Comparison of ENCODE assay signal across 28 mouse cellular contexts in the genomic region with DNA sequence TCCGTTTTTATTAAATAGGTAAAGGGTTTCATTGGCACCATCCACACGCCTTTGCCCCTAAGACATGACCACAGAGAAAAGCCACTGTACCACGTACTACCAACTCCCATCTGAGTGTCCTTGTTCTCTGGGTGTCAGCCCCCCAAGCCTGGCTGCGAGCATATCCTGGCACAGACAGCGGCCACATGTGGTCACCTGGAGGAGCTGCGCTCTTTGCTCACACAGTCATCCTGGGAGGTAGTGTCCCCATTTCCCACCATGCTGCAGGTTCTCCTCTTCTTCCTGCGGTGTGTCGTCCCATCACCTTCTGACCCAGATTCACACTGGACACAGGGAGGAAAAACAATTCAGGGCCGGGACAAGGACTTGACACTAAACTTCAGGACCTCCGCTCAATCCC. TPM values are rescaled to one million over a fixed set of nuclear protein-coding genes. Genes with fewer than 3 reads are reported as not detected.
A peak's percentile ranks its signal among the peaks of the same experiment; 100 is the strongest.
DNase-seq lines count a peak whose midpoint lies in the region; ATAC-seq and TF ChIP-seq lines count a peak whose summit lies in the region.
"Had no signal": no experiment of that assay in that cellular context is flagged by ENCODE, and none has a peak within 500 bp of the region (broad histone marks: within the 10 kb centered on the region; RNA-seq: fewer than 3 reads in every experiment).

No protein-coding gene starts in this region.

- no peak for TF ChIP-seq POLR2A in embryonic fibroblast, embryonic 13.5 days (IDR thresholded peaks at IDR 0.05; ENCODE audit: low read depth, low read length)

- 93% methylated on average over 10 of the region's 10 CpGs for WGBS in heart, postnatal 0 days
- 93% methylated on average over 10 of the region's 10 CpGs for WGBS in lung, embryonic 14.5 days

- H3K9ac ChIP-seq in heart, postnatal 0 days (replicated peaks; ENCODE audit: low read depth, low read length), result no peak overlapping the region
- H3K9ac ChIP-seq in lung, embryonic 14.5 days, result no peak overlapping the region
- H3K9ac ChIP-seq: forebrain, embryonic 15.5 days; hindbrain, embryonic 14.5 days; limb, embryonic 15.5 days; neural tube, embryonic 12.5 days had no signal

- 0 out of 2 replicates have a peak, but pooled peaks have one; percentile 5 for TF ChIP-seq CTCF in heart, postnatal 0 days (IDR thresholded peaks at IDR 0.05; ENCODE audit: low read depth)
- TF ChIP-seq CTCF in lung, embryonic 14.5 days (IDR thresholded peaks at IDR 0.05; ENCODE audit: low read depth), result 0 out of 2 replicates have a peak, but pooled peaks have one; percentile 6
- TF ChIP-seq CTCF in embryonic fibroblast, embryonic 13.5 days (IDR thresholded peaks at IDR 0.05; ENCODE audit: borderline replicate concordance, insufficient read depth, low read length), result peak; percentile 10; the same call in 1 of the 2 replicates

- ATAC-seq in heart, postnatal 0 days (ENCODE audit: insufficient read depth, low read depth), result no peak
- no peak for ATAC-seq in lung, embryonic 14.5 days (ENCODE audit: insufficient read depth)
- ATAC-seq: CD4-positive, CD25-positive, alpha-beta regulatory T cell, adult 4 months; forebrain, embryonic 15.5 days; midbrain, embryonic 16.5 days had no signal

- H3K4me3 ChIP-seq in heart, postnatal 0 days (ENCODE audit: low read depth, low read length), result no peak overlapping the region
- no peak overlapping the region for H3K4me3 ChIP-seq in lung, embryonic 14.5 days (ENCODE audit: low read depth, low read length)
- no peak overlapping the region for H3K4me3 ChIP-seq in embryonic fibroblast, embryonic 13.5 days (ENCODE audit: insufficient read depth, low read length)
- H3K4me3 ChIP-seq: forebrain, embryonic 15.5 days; limb, embryonic 10.5 days; limb, embryonic 15.5 days; midbrain, embryonic 10.5 days; myocyte; neural tube, embryonic 12.5 days had no signal

- no peak for TF ChIP-seq EP300 in heart, postnatal 0 days (IDR thresholded peaks at IDR 0.05; ENCODE audit: low read depth)

- H3K4me2 ChIP-seq in heart, postnatal 0 days (ENCODE audit: low read depth, low read length), result no peak overlapping the region
- H3K4me2 ChIP-seq in lung, embryonic 14.5 days, result no peak overlapping the region
- H3K4me2 ChIP-seq: forebrain, embryonic 15.5 days; heart, embryonic 11.5 days; hindbrain, embryonic 14.5 days; limb, embryonic 15.5 days; neural tube, embryonic 12.5 days had no signal

- no peak for DNase-seq in heart, postnatal 0 days (ENCODE audit: low spot score)
- no peak for DNase-seq in heart, postnatal 4 days
- DNase-seq in lung, embryonic 14.5 days, result no peak
- no peak for DNase-seq in lung, postnatal 4 days
- DNase-seq in ES-CJ7 (ENCODE audit: low read depth, low spot score), result peak; percentile 46
- no peak for DNase-seq in left cerebral cortex, postnatal 25 days (ENCODE audit: low spot score in 2 of 2)
- DNase-seq: adrenal gland, postnatal 14 days; cerebellum, adult 18-20 months; cerebellum, postnatal 10 days; gastrocnemius, postnatal 10 days; kidney, adult 9 months; kidney, postnatal 10 days; layer of hippocampus, postnatal 36 days; lung, postnatal 10 days; right cerebral cortex, adult 18-20 months; thymus, adult 2 months; thymus, postnatal 36 days had no signal

- H3K27ac ChIP-seq in heart, postnatal 0 days (ENCODE audit: low read depth), result no peak overlapping the region
- no peak overlapping the region for H3K27ac ChIP-seq in lung, embryonic 14.5 days (ENCODE audit: low read depth)
- no peak overlapping the region for H3K27ac ChIP-seq in embryonic fibroblast, embryonic 13.5 days (ENCODE audit: insufficient read depth, low read length)
- H3K27ac ChIP-seq: forebrain, embryonic 15.5 days; hindbrain, embryonic 14.5 days; limb, embryonic 10.5 days; limb, embryonic 15.5 days; midbrain, embryonic 10.5 days; neural tube, embryonic 12.5 days had no signal

- H3K36me3 ChIP-seq in heart, postnatal 0 days (replicated peaks; ENCODE audit: control insufficient read depth, insufficient read depth, low read length), result peaks cover 84% of the 10 kb centered on the region
- H3K36me3 ChIP-seq in lung, embryonic 14.5 days (ENCODE audit: insufficient read depth), result peaks cover 92% of the 10 kb centered on the region

- H3K4me1 ChIP-seq in heart, postnatal 0 days (ENCODE audit: control insufficient read depth, insufficient read depth), result peaks cover 18% of the 10 kb centered on the region
- peaks cover 3% of the 10 kb centered on the region; the same call in 1 of the 2 replicates for H3K4me1 ChIP-seq in lung, embryonic 14.5 days (ENCODE audit: insufficient read depth)
- H3K4me1 ChIP-seq in embryonic fibroblast, embryonic 13.5 days (ENCODE audit: control insufficient read depth, insufficient read depth, low read length), result peaks cover 4% of the 10 kb centered on the region; the same call in 1 of the 2 replicates

- intact Hi-C loops in left cerebral cortex, postnatal 25 days (cut with DNase I), result no loop called here

- H3K27me3 ChIP-seq in heart, postnatal 0 days (ENCODE audit: control insufficient read depth, insufficient read depth, low read length), result no peaks in the 10 kb centered on the region
- no peaks in the 10 kb centered on the region for H3K27me3 ChIP-seq in lung, embryonic 14.5 days (ENCODE audit: insufficient read depth, low read length)
- H3K27me3 ChIP-seq: forebrain, embryonic 15.5 days; limb, embryonic 15.5 days; neural tube, embryonic 12.5 days had no signal

- no peaks in the 10 kb centered on the region for H3K9me3 ChIP-seq in heart, postnatal 0 days (replicated peaks; ENCODE audit: control insufficient read depth, low read length)
- H3K9me3 ChIP-seq in lung, embryonic 14.5 days (ENCODE audit: low read depth, low read length), result no peaks in the 10 kb centered on the region
- H3K9me3 ChIP-seq: forebrain, embryonic 15.5 days; limb, embryonic 10.5 days; limb, embryonic 15.5 days; midbrain, embryonic 10.5 days; neural tube, embryonic 12.5 days had no signal

RNA-seq across cellular contexts. Expression of a gene that starts 5.6 kb away (rescaled TPM):
- 39.2 and 63.2 TPM in 2 replicates for total RNA-seq in heart, postnatal 0 days (2014; rRNA removed; ENCODE audit: low replicate concordance)
- 77.1 and 77.6 TPM in 2 replicates for polyA plus RNA-seq in heart, postnatal 0 days (2015; fragmentation: Nextera tagmentation; extraction: Ambion mirVana)
- 10 to 100 TPM; 31.0 to 32.2 TPM for total RNA-seq in heart, postnatal 4 days (2021)
- 58.3 and 62.2 TPM in 2 replicates for polyA plus RNA-seq in lung, embryonic 14.5 days (2014; fragmentation: Nextera tagmentation; extraction: Ambion mirVana)
- 20.4 and 22.4 TPM in 2 replicates for polyA plus RNA-seq in embryonic fibroblast, embryonic 13.5 days (2011; ENCODE audit: insufficient read length, low read depth, missing spikeins)
- total RNA-seq in left cerebral cortex, postnatal 25 days (2021), result 10 to 100 TPM; 28.6 to 29.7 TPM

RNA-seq across cellular contexts. Expression of a gene that starts 5.8 kb away (rescaled TPM):
- 24.8 and 29.6 TPM in 2 replicates for total RNA-seq in heart, postnatal 0 days (2014; rRNA removed; ENCODE audit: low replicate concordance)
- 35.3 and 43.1 TPM in 2 replicates for polyA plus RNA-seq in heart, postnatal 0 days (2015; fragmentation: Nextera tagmentation; extraction: Ambion mirVana)
- total RNA-seq in heart, postnatal 4 days (2021), result 10 to 100 TPM; 41.2 to 43.3 TPM
- polyA plus RNA-seq in lung, embryonic 14.5 days (2014; fragmentation: Nextera tagmentation; extraction: Ambion mirVana), result 61.2 and 66.3 TPM in 2 replicates
- polyA plus RNA-seq in embryonic fibroblast, embryonic 13.5 days (2011; ENCODE audit: insufficient read length, low read depth, missing spikeins), result 37.1 and 38.7 TPM in 2 replicates
- 10 to 100 TPM; 34.0 TPM for total RNA-seq in left cerebral cortex, postnatal 25 days (2021)

RNA-seq across cellular contexts. Expression of a gene that starts 9.6 kb away (rescaled TPM):
- total RNA-seq in heart, postnatal 0 days (2014; rRNA removed; ENCODE audit: low replicate concordance), result 6.3 and 17.9 TPM in 2 replicates
- polyA plus RNA-seq in heart, postnatal 0 days (2015; fragmentation: Nextera tagmentation; extraction: Ambion mirVana), result 20.0 and 21.7 TPM in 2 replicates
- total RNA-seq in heart, postnatal 4 days (2021), result 10 to 100 TPM; 40.9 to 42.9 TPM
- polyA plus RNA-seq in lung, embryonic 14.5 days (2014; fragmentation: Nextera tagmentation; extraction: Ambion mirVana), result 13.7 and 15.9 TPM in 2 replicates
- polyA plus RNA-seq in embryonic fibroblast, embryonic 13.5 days (2011; ENCODE audit: insufficient read length, low read depth, missing spikeins), result 76.8 and 82.4 TPM in 2 replicates
- total RNA-seq in left cerebral cortex, postnatal 25 days (2021), result 10 to 100 TPM; 10.4 to 15.9 TPM
- polyA plus RNA-seq: CD4-positive, CD25-positive, alpha-beta regulatory T cell, adult 4 months had no signal

RNA-seq across cellular contexts. Expression of a gene that starts 14.8 kb away (rescaled TPM):
- total RNA-seq in heart, postnatal 0 days (2014; rRNA removed; ENCODE audit: low replicate concordance), result 23.2 and 46.3 TPM in 2 replicates
- 44.5 and 49.7 TPM in 2 replicates for polyA plus RNA-seq in heart, postnatal 0 days (2015; fragmentation: Nextera tagmentation; extraction: Ambion mirVana)
- 10 to 100 TPM; 26.9 to 35.6 TPM for total RNA-seq in heart, postnatal 4 days (2021)
- polyA plus RNA-seq in lung, embryonic 14.5 days (2014; fragmentation: Nextera tagmentation; extraction: Ambion mirVana), result 31.8 and 36.7 TPM in 2 replicates
- polyA plus RNA-seq in embryonic fibroblast, embryonic 13.5 days (2011; ENCODE audit: insufficient read length, low read depth, missing spikeins), result 30.7 and 36.6 TPM in 2 replicates
- 10 to 100 TPM; 35.2 to 49.6 TPM for total RNA-seq in left cerebral cortex, postnatal 25 days (2021)

RNA-seq across cellular contexts. Expression of a gene that starts 15.5 kb away (rescaled TPM):
- total RNA-seq in heart, postnatal 0 days (2014; rRNA removed; ENCODE audit: low replicate concordance), result 157 and 211 TPM in 2 replicates
- 349 and 359 TPM in 2 replicates for polyA plus RNA-seq in heart, postnatal 0 days (2015; fragmentation: Nextera tagmentation; extraction: Ambion mirVana)
- 100 to 1,000 TPM; 269 to 299 TPM for total RNA-seq in heart, postnatal 4 days (2021)
- polyA plus RNA-seq in lung, embryonic 14.5 days (2014; fragmentation: Nextera tagmentation; extraction: Ambion mirVana), result 1,038 and 1,045 TPM in 2 replicates
- polyA plus RNA-seq in embryonic fibroblast, embryonic 13.5 days (2011; ENCODE audit: insufficient read length, low read depth, missing spikeins), result 301 and 306 TPM in 2 replicates
- 100 to 1,000 TPM; 137 to 140 TPM for total RNA-seq in left cerebral cortex, postnatal 25 days (2021)
